Mouse (Mus musculus) frontal cortex, postnatal 10 days (tissue): ENCODE results near the gene Hook1.
"Not testable (repeated sequence)": the region's sequence is repeated elsewhere in the genome, so short reads cannot be mapped to it uniquely, and the experiment has no call there.

Experiments
- DNase-seq, 2 experiments: peaks; one replicate each; pipeline ENCODE4 v3.0.0; 2022; ENCODE audit warnings: low spot score in 2 of 2, mixed read lengths in 1 of 2

The Hook1 gene

DNA sequence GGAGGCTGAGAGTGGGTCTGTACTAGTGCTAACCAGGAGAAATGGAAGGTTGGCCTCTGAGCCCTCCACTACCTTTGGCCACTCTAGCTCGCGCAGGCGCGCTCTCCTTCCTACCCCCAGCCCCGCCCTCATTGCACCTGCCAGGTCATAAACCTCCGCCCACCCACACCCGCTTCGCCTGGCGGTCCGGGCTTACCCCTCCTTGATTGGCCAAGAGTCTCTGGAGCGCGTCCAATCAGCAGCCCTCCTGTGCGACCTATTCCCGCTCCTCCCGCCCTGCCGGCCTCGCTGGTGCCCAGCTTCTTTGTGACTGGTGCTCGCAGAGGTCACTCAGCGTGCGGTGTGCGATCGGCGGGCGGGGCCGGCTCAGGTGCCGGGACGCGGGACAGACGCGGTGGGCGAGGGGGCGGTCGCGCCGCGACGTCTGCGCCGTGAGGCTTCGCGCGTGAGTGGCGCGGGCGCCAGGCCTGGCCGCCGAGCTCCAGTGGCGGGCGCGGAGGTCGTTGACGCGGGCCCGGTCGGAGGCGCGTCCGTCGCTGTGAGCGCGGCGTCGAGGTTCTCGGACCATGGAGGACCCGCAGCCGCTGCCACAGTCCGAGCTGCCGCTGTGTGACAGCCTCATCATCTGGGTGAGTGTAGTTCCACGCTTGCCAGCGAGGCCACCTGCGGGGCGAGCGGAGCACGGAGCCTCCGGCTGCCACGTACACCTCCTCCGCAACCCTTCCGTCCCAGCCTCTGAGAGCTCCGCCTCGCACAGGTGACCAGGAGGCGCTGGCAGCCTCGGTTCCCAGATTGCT, at the start of gene Hook1:
Gene Hook1, plus strand, starts transcription at position 313 of the 797 bp plus-strand sequence.
- peak; percentile 92 to 93 for DNase-seq

DNA sequence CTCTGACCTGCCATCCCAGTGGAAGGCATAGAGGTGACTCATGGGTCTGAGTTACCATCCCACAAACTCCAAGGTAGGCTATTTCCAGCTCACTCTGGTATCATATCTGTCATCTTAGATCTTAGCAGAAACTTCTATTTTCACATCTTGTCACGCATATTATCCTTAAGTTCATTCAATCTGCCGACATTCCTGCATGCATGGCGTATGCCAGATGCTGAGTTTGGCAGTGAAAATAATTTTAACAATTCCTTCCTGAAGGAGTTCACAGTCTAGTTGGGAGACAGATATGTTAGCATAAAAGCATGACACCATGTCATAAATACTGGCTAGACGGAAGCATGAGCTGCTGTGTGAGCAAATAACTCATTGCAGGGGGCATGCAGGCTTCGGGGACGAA, 49.3 kb upstream of the Hook1 start:
- no peak for DNase-seq

DNA sequence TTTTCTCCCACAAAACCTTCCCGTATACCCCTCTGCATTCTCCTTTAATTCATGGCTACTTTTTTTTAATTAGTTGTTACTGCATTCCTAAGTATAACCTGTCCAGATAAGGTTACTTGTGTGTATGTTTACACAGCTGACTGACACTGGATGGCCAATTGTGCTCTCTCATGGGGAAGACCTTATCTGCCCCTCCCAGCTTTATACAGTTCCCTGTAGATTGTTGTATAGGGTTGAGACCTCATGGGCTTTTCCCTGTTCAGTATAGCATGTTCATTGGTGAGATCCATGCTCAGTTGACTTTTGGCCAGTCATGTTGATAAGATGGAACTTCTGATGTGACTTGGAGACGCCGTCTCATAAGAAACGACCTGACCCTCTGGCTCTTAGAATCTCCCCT, 46.6 kb upstream of the Hook1 start:
- no peak for DNase-seq

DNA sequence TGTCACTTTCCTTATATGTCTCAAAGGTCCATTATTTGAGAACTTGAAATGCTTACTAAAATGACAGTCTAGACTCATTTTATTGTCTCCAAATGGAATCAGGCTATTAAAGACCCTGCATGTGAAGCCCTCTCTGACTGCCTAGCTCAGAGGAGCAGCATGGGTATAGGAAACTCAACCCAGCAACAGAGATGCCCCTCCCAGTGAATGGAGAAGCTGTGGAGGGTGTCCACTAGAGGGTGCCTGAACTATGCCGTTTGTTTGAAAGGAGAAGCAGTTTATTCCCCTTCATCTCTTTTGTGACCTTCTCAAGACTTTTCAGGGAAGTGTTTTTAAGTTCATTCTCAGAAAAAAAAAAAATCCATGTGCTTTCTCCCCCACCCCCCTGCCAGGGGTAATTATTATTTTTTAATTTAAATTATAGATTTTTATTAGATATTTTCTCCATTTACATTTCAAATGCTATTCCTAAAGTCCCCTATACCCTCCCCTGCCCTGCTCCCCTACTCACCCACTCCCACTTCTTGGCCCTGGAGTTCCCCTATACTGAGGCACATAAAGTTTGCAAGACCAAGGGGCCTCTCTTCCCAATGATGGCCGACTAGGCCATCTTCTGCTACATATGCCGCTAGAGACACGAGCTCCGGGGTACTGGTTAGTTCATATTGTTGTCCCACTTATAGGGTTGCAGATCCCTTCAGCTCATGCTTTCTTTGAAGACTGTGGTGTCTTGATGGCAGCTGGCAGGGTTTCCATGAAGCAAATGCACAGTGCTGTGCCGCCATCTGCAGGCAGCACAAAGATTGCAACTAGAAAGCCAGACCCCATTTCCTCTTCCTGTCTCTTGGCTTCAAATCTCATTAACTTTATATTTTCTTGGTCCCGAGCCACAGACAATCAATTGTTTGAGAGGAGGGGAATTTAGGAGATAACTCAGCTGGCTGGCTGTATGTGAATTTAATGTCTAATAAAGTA, 42.5 kb upstream of the Hook1 start:
- peak; percentile 22 to 76 for DNase-seq

DNA sequence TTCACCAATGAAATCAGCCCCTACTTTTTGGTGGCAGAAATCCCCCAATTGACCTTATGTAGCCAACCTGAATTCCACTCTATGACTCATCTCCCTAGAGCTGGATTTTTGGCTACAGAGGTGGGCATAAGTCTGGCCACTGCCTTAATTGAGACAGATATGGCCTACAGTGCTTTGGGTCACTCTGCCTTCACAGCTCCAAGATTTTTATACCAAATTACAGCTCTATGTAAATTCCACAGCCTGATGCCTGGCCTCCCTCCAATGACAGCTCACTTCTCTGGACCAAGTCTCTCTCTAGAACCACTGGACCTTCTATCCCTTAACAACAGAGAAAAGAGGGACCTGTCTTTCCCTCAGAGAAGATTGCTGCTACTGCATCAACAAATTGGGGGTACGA, 38.2 kb upstream of the Hook1 start:
- DNase-seq: no peak

DNA sequence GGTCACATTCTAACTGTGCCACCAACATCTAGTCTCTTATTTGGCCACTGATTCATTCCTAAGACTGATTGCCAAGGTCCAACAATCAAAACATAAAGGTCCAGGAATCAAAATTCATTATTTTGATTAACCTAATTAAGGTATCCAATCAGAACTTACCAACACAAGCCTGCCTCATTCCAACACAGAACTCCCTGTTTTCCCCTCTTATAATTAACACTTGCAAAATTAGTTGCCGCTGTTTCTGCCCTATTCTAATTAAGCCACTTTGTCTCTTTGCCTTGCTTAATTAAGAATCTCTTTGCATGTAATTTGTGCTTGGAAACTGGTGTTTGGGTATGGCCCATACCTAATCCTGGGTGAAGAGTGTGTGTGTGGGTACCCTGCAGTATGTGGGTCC, 37.1 kb upstream of the Hook1 start:
- DNase-seq: no peak

DNA sequence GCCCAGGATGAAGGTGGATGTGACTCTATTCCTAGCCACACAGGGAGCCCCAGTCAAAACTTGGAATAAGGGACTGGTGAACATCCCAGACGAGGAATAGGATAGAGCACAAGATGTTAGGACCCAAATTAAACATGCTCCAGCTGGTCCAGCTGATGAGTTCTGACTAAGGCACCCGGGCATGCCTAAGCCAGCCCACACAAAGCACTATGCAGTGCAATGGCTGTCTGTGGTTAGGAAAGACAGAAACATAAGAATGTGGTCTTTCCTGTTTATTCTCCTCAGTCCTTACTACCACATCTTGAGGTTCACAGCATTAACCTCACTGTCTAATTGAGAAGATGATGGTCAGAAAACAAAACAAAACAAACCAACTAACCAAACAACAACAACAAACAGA, 35.7 kb upstream of the Hook1 start:
- no peak for DNase-seq

DNA sequence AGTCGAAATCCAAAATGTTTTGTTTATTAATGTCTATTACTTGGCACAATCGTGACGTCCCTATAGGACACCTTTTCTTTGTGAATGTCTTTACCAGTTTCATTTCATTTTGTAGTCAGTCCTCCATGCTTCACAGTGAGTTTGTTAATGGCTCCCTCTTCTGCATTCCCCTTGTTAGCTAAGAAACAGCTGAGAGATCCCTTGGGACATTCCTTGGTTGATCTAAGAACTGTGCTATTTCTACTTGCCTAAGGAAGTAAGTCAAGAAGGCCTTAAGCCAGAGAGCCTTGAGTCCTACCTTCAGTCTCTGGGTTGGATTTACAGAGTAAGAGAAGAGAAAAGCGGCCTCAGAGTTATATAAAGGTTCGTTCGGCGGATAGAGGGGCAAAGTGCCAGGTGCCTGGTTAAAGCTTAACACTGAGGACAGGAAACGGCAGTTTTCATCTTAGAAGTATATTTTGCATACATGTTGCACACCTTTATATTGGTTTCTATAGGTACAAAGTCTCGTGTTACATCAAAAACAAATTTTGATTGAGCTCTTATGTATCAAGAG, 33.2 kb upstream of the Hook1 start:
- no peak for DNase-seq

DNA sequence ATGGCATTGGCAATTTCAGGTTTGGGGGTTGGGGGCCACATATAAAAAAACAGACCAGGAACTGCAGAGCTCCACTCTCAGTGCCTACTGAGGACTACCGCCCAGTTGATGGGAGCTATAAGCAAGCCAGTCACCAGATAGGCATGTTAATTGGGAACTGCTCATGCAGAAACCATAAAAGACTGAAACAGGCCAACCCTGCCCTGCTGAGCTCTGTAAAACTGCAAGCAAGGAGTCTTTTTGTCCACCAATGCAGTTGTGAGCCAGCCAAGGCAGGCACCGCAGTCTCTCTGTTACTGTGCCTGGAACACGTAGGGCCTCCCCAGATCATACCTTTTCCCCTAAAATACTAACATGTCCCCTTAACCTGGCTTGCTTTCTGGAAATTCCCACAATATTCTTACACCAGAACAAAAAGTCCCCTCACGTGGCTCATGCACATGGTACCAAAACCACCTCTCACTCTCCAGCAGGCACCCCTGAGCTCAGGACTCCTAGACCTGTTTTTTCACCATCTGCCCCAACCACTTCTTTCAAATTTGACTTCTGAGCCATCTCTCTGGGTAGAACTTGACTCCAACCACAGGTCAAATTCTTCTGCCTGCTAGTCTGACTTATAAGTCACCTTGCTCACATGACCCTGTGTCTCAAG, 32.5 kb upstream of the Hook1 start:
- DNase-seq: no peak

DNA sequence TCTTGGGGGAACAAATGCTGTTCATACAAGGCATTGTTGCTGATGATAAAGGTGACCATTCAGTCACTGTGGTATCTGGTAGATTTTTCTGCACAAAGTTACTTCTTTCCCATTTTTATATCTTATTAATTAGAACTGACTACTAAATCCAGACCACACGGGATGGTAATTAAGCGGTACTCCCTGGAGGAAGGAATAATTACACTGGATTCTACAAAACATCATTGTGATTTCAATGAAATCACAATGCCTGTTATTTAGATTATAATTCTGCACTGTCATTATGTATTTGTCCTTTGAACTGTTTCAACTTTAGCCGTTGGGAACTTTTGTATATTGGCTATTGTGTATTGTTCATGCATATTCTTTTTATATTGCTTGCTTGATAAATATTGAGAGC, 28.3 kb upstream of the Hook1 start:
- no peak for DNase-seq

DNA sequence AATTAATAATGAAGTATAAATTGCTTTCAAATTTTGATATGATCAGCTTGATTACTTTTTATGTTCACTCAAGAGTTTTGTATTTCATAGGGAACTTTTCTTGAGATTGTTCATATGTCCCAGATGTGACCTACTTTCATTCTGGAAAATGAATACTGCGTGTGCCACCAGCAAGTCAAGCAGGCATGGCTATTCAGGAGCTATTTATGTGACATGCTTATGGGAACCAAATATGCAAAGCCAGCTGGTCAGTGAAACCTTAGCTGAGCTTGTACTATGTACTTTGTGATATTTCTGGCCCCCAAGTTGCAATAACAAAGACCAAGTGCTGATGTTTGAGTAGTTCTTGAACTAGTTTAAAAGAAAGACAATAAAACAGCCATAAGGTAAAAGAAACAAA, 19.1 kb upstream of the Hook1 start:
- DNase-seq: no peak

DNA sequence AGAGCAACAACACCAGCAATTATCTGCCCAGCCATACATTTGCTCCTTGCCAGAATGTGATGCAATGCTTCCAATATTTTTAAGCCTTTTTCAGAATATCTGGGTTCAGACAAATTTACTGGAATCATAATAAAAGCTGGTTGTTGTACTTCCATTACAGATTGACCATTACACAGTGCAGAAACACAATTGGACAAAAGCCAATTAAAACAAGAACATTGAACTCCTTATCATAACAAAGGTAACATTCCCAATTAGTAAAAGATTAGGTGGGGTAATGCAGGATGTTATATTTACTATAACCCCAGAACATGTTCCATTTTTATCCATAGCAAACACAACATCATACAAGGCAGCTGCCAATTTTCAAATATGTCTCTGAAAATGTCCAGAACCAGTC, 13.7 kb upstream of the Hook1 start:
- no peak for DNase-seq

DNA sequence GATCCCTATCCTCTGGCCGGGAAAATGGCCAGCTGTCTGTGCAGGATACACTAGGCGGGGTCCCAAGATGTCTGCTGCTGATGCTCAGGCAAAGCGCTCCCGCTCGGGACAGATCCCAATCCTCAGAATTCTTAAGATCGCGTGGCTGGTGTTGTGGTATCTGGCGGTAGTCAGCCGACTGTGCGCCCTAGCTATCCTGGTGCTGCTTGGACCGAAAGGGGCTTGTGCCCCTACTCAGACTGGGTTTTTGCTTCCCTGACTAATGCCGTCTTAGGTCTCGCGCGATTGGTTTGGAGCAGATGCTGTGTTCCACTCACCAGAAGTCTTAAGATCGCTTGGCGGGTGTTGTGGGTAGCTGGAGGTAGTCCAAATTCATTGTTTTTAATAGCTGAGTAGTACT, 15.2 kb downstream of the Hook1 start:
- DNase-seq: not testable (repeated sequence)

DNA sequence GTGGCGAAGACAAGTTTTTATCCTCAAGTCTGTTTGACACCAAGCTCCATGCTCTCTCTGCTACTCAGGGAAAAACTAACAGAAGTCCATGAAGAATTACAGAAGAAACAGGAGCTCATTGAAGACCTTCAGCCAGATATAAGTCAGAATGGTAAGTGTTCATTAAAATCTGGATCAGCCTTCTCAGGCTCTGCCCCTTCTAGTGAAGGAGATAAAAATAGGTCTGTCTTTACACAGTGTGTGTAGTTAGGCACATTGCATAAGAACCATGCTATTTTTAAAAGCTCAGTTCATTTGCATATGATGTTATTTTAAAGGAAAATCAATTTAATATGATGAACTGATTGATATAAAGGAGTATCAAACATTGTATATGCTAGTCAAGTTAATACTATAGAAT, 49.8 kb downstream of the Hook1 start:
- DNase-seq: no peak

DNA sequence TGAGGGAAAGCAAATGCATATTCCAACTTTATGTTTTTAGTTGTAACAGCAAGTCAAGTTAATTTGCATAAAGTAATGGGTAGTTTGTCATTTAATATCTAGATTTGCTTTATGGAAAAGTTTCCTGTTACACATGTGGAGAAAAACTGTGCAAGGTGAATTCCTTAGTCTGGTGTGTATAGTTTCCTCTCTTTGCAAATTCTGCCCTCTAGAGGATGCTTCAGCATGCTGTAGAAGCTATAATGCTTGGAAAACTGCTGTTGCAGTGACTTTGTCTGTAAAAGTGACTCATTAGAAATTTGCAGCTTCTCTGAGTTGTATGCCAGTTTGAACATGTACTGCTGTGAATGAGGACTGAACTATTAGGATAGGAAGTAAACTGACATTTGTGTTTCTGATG, 55.8 kb downstream of the Hook1 start:
- no peak for DNase-seq

DNA sequence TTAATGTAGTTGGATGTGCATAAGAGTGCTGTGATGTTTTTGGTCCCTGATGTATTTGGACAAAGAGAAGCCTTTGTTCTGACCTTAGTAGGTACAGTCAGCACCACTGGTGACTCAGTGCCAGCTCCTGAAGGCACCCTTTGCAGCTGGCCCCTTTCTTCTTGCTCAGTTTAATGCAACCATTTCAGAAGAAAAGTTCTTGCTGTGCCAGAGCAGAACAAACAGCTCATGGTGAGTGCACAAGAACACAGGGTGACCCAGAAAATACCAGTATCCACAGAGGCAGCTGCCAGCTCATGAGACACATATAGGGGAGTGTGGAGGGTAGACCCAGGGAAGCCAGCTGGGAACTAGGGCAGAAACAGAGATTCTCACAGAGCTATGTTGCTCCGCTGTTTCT, 61.4 kb downstream of the Hook1 start:
- peak; percentile 27 to 54 for DNase-seq

DNA sequence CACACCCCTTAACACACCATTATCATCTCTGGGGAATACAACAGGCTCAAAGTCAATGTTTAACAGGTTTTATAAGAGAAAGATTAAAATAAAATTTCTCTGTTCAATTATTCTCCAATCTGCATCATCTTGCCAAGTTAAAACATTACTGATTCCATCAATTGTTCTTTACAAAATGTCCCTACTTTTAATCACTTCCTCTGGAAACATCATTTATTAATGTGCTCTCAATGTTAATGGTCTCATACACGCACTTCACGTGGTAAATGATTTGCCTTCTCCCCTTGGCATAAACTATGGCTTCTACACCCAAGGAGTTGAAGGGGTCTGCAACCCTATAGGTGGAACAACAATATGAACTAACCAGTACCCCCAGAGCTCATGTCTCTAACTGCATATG, 93.1 kb downstream of the Hook1 start:
- DNase-seq: no peak

DNA sequence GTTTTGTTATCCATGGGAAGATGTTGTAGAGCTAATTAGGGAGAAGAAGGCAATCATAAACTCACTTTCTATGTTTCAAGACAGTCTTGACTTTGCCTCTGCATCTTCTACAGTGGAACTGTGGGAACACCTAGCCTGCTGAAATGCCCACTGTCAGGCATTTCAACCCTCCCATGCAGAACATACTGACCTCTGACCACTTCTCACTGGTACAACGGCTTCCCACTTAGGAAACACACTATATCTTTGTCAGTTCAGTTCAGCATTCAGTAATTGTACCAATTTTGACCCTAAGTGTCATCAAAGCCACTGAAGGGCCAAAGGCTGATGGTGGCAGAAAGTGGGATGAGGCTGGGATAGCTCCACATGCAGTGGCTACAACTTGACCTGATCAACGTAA, 95.0 kb downstream of the Hook1 start:
- DNase-seq: no peak
